Mouse (Mus musculus) kidney, embryonic 15.5 days (tissue): Measurements from ENCODE around the gene Gm10401. TPM values are rescaled to one million over a fixed set of nuclear protein-coding genes. Genes with fewer than 3 reads are reported as not detected.

Source experiments
- ATAC-seq: fragments of 200-750 bp; cut with Nextera tagmentation; replicated peaks from 2 replicates; pipeline ENCODE4 v1.8.0; 2017; ENCODE audit warnings: moderate TSS enrichment; ENCODE audit not compliant: low FRiP score
- H3K27ac ChIP-seq: fragments of 300-500 bp; sonication (generic); 2 replicates; pipeline ENCODE4 v1.5.1; 2015; ENCODE audit warnings: mild to moderate bottlenecking, inconsistent platforms
- H3K27me3 ChIP-seq: fragments of 300-500 bp; sonication (generic); 2 replicates; pipeline ENCODE4 v1.6.1; 2015; ENCODE audit warnings: inconsistent platforms
- H3K36me3 ChIP-seq: fragments of 300-500 bp; sonication (generic); 2 replicates; pipeline ENCODE4 v1.6.1; 2015; ENCODE audit warnings: inconsistent platforms
- H3K4me1 ChIP-seq: fragments of 300-500 bp; sonication (generic); 2 replicates; pipeline ENCODE4 v1.6.1; 2015; ENCODE audit warnings: inconsistent platforms
- H3K4me2 ChIP-seq: fragments of 300-500 bp; sonication (generic); 2 replicates; pipeline ENCODE4 v1.6.1; 2015; ENCODE audit warnings: moderate library complexity, mild to moderate bottlenecking, inconsistent platforms
- H3K4me3 ChIP-seq: fragments of 300-500 bp; sonication (generic); replicated peaks from 2 replicates; pipeline ENCODE4 v1.5.1; 2015; ENCODE audit warnings: mild to moderate bottlenecking, inconsistent platforms
- H3K9ac ChIP-seq: fragments of 300-500 bp; sonication (generic); 2 replicates; pipeline ENCODE4 v1.6.1; 2015; ENCODE audit warnings: mild to moderate bottlenecking, inconsistent platforms
- H3K9me3 ChIP-seq: fragments of 300-500 bp; sonication (generic); replicated peaks from 2 replicates; pipeline ENCODE4 v1.6.1; 2016; ENCODE audit warnings: inconsistent platforms
- WGBS: fragments of 180-500 bp; shearing (Covaris S2); methylation state at CpG from one replicate; pipeline ENCODE4 v1.1.7; 2015; ENCODE audit warnings: mixed read lengths; 5-methylcytosine and 5-hydroxymethylcytosine counted together
- polyA plus RNA-seq: library from polyadenylated mRNA; unstranded; fragments of >200 nt; fragmentation: Nextera tagmentation; extraction: Ambion mirVana; gene quantifications from 2 replicates; pipeline ENCODE4 v1.2.1, GENCODE M21; 2015

The Gm10401 gene
- polyA plus RNA-seq = 33.0 and 34.2 TPM in 2 replicates

- 95% methylated on average over 8 of the region's 8 CpGs for WGBS
- Histone ChIP-seq H3K27ac (no peak within 1 kb of the TSS), H3K36me3 (peaks cover 76% of the 10 kb centered on the region)
Observed at GRCm38 (mm10) chr5:115098195-115098594, at the start of gene Gm10401. Gm10401 (minus strand) TSS chr5:115098295.

GRCm38 (mm10) chr5:115147388-115147787 lies 49.3 kb upstream of the Gm10401 start:
- ATAC-seq = no peak
- Histone ChIP-seq H3K4me3 (no peak overlapping the region), H3K9me3 (no peaks in the 10 kb centered on the region), H3K4me1 (peaks cover 69% of the 10 kb centered on the region), H3K36me3 (peaks cover 83% of the 10 kb centered on the region), H3K27ac (no peak overlapping the region), H3K9ac (no peak overlapping the region), H3K27me3 (no peaks in the 10 kb centered on the region), H3K4me2 (no peak overlapping the region)
- 71% methylated on average over 3 of the region's 3 CpGs for whole genome bisulfite sequencing

More at GRCm38 (mm10) chr5:115098195-115098594, at the start of gene Gm10401:
- Histone ChIP-seq H3K27me3 (no peaks in the 10 kb centered on the region), H3K4me1 (no peaks in the 10 kb centered on the region), H3K4me2 (no peak within 1 kb of the TSS), H3K4me3 (no peak within 1 kb of the TSS), H3K9me3 (no peaks in the 10 kb centered on the region), H3K9ac (no peak within 1 kb of the TSS)
- no peak for ATAC-seq

- Histone ChIP-seq H3K27me3 (no peaks in the 10 kb centered on the region), H3K36me3 (peaks cover 83% of the 10 kb centered on the region), H3K27ac (no peak overlapping the region), H3K9me3 (no peaks in the 10 kb centered on the region), H3K9ac (no peak overlapping the region), H3K4me3 (no peak overlapping the region), H3K4me1 (peaks cover 63% of the 10 kb centered on the region), H3K4me2 (no peak overlapping the region)
- ATAC-seq = no peak
Observed at GRCm38 (mm10) chr5:115146747-115147130, 48.6 kb upstream of the Gm10401 start.

- H3K4me3 ChIP-seq = no peak overlapping the region
- H3K27me3 ChIP-seq = no peaks in the 10 kb centered on the region
- H3K36me3 ChIP-seq = peaks cover 83% of the 10 kb centered on the region
- no peak overlapping the region for H3K9ac ChIP-seq
- H3K4me1 ChIP-seq = peaks cover 57% of the 10 kb centered on the region
- no peak overlapping the region for H3K4me2 ChIP-seq
- H3K9me3 ChIP-seq = no peaks in the 10 kb centered on the region
- no peak for ATAC-seq
- H3K27ac ChIP-seq = no peak overlapping the region
- 67% methylated on average over 6 of the region's 6 CpGs for WGBS
Observed at GRCm38 (mm10) chr5:115145976-115146746, 48.1 kb upstream of the Gm10401 start.

- Histone ChIP-seq H3K27ac (0 out of 2 replicates have a peak overlapping the region, but pooled peaks have one; percentile 37), H3K9me3 (no peaks in the 10 kb centered on the region), H3K27me3 (no peaks in the 10 kb centered on the region), H3K9ac (no peak overlapping the region), H3K36me3 (peaks cover 77% of the 10 kb centered on the region), H3K4me2 (no peak overlapping the region), H3K4me3 (no peak overlapping the region), H3K4me1 (peaks cover 54% of the 10 kb centered on the region)
- ATAC-seq = no peak
- WGBS = 73% methylated on average over 11 of the region's 11 CpGs
Observed at GRCm38 (mm10) chr5:115145253-115145968, 47.3 kb upstream of the Gm10401 start.

GRCm38 (mm10) chr5:115144471-115144870 lies 46.4 kb upstream of the Gm10401 start:
- H3K4me1 ChIP-seq = peaks cover 45% of the 10 kb centered on the region
- H3K27ac ChIP-seq = peak overlapping the region; percentile 37; the same call in 1 of the 2 replicates
- no peak overlapping the region for H3K4me2 ChIP-seq
- H3K9ac ChIP-seq = no peak overlapping the region
- H3K36me3 ChIP-seq = peaks cover 67% of the 10 kb centered on the region
- no peak for ATAC-seq
- H3K27me3 ChIP-seq = no peaks in the 10 kb centered on the region
- no peaks in the 10 kb centered on the region for H3K9me3 ChIP-seq
- no peak overlapping the region for H3K4me3 ChIP-seq
- 73% methylated on average over 6 of the region's 6 CpGs for WGBS

- Histone ChIP-seq H3K4me3 (no peak overlapping the region), H3K27ac (no peak overlapping the region), H3K4me2 (no peak overlapping the region), H3K9me3 (no peaks in the 10 kb centered on the region), H3K27me3 (no peaks in the 10 kb centered on the region), H3K4me1 (peaks cover 42% of the 10 kb centered on the region), H3K9ac (no peak overlapping the region), H3K36me3 (peaks cover 59% of the 10 kb centered on the region)
- no peak for ATAC-seq
- WGBS = 74% methylated on average over 10 of the region's 10 CpGs
Observed at GRCm38 (mm10) chr5:115143552-115143951, 45.5 kb upstream of the Gm10401 start.

GRCm38 (mm10) chr5:115142166-115142697 lies 44.1 kb upstream of the Gm10401 start:
- H3K9me3 ChIP-seq = no peaks in the 10 kb centered on the region
- no peak overlapping the region for H3K4me3 ChIP-seq
- no peaks in the 10 kb centered on the region for H3K27me3 ChIP-seq
- H3K36me3 ChIP-seq = peaks cover 46% of the 10 kb centered on the region
- peaks cover 36% of the 10 kb centered on the region for H3K4me1 ChIP-seq
- ATAC-seq = no peak
- H3K27ac ChIP-seq = no peak overlapping the region
- 94% methylated on average over 9 of the region's 9 CpGs for WGBS
- H3K9ac ChIP-seq = no peak overlapping the region
- no peak overlapping the region for H3K4me2 ChIP-seq

- H3K9me3 ChIP-seq = no peaks in the 10 kb centered on the region
- ATAC-seq = no peak
- no peak overlapping the region for H3K9ac ChIP-seq
- no peak overlapping the region for H3K4me2 ChIP-seq
- no peak overlapping the region for H3K4me3 ChIP-seq
- 0 out of 2 replicates have a peak overlapping the region, but pooled peaks have one; percentile 18 for H3K27ac ChIP-seq
- H3K27me3 ChIP-seq = no peaks in the 10 kb centered on the region
- H3K4me1 ChIP-seq = peaks cover 26% of the 10 kb centered on the region
- WGBS = 50% methylated on average over 3 of the region's 3 CpGs
- H3K36me3 ChIP-seq = peaks cover 31% of the 10 kb centered on the region
Observed at GRCm38 (mm10) chr5:115140726-115141125, 42.6 kb upstream of the Gm10401 start.

- 52% methylated on average over 4 of the region's 4 CpGs for WGBS
- Histone ChIP-seq H3K9me3 (no peaks in the 10 kb centered on the region), H3K36me3 (peaks cover 15% of the 10 kb centered on the region), H3K4me1 (peaks cover 12% of the 10 kb centered on the region), H3K4me3 (no peak overlapping the region), H3K27me3 (no peaks in the 10 kb centered on the region), H3K4me2 (no peak overlapping the region), H3K27ac (no peak overlapping the region), H3K9ac (no peak overlapping the region)
- no peak for ATAC-seq
Observed at GRCm38 (mm10) chr5:115139124-115139523, 41.0 kb upstream of the Gm10401 start.

- no peaks in the 10 kb centered on the region for H3K27me3 ChIP-seq
- peak within 1 kb of the TSS; percentile 92 for H3K4me3 ChIP-seq
- 0 out of 2 replicates have a peak within 1 kb of the TSS, but pooled peaks have one; percentile 19 for H3K27ac ChIP-seq
- H3K36me3 ChIP-seq = peaks cover 12% of the 10 kb centered on the region
- no peaks in the 10 kb centered on the region for H3K9me3 ChIP-seq
- peak within 1 kb of the TSS; percentile 76 for H3K9ac ChIP-seq
- peak; percentile 92 for ATAC-seq
- peak within 1 kb of the TSS; percentile 95 for H3K4me2 ChIP-seq
- under 1% methylated on average over 53 of the region's 81 CpGs for WGBS
- peaks cover 18% of the 10 kb centered on the region for H3K4me1 ChIP-seq
Observed at GRCm38 (mm10) chr5:115134234-115135165, 36.4 kb upstream of the Gm10401 start, which contains the start of gene Unc119b. Unc119b (minus strand) TSS chr5:115134975.
